Mouse (Mus musculus) heart, adult 2 months (tissue): ENCODE results near the gene Insl6.

Experiments used
- CTCF ChIP-seq: fragments of 200-600 bp; IDR thresholded peaks from 2 replicates; pipeline ENCODE4 v1.8.1; 2022; ENCODE audit warnings: antibody characterized with exemption, mild to moderate bottlenecking, moderate library complexity
- EP300 ChIP-seq: fragments of 200-500 bp; IDR thresholded peaks from 2 replicates; pipeline ENCODE4 v1.6.1; 2011; ENCODE audit warnings: low read depth, low read length, control low read depth; ENCODE audit not compliant: insufficient read depth

DNA sequence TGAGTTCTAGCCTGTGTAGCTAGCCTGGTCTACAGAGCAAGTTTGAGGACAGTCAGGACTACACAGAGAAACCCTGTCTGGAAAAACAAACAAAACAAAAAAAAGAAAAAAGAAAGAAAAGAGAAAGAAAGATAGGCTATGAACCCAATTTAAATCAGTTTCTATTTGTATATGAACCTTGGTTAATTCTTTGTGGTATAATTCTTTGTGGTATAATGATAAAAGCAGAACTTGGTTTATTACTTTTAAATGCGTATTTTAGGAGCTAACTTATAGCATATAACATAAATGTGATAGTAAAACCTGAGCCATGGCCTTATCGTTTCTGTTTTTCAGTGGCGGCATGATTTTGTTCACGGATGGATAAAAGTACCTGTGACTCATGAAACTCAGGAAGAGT, 48.7 kb downstream of the Insl6 start:
- no peak for TF ChIP-seq CTCF
- no peak for TF ChIP-seq EP300
